Mouse (Mus musculus) right cerebral cortex, adult 18-20 months (tissue): ENCODE results near the gene Usp16.

Experiments
- DNase-seq: peaks from one replicate; pipeline ENCODE4 v3.0.0; 2022; ENCODE audit warnings: mixed read lengths

Usp16 gene

DNA sequence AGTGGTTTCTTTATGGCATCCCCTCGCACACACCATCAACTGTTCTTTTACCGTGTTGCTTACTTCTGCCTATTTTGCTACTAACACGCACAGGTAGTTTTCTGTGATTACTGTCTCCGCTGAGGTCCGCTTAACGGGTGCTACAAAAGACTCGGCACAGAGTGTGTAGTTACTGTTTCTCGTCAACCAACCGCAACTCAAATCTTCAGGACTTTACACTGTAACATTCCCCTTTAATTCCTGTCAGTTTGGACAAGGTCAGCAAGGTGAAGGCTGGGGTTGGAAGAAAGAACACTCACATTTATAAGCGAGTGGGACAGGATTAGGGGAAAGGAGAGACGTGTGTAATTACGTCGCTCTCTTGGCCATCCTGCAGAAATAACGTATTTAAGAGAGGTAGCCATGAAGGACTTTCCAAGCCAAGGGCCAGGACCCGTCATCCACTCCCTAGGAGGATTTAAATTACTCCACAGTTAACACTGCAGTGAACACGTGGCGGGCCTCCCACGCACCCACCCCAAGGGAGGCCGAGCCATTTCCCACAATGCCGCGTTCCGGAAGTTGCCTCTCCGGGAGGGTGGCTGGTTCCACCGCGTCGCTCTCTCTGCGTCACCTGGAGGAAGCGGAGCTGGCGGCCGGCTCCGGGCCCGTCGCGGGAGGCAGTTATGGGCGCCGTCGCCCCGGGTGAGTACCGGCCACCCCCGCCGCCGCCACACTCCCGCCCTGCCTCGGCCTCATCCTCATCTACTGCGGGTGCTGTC, at the start of gene Usp16:
Usp16 (plus strand) TSS at position 285 of the 761 bp plus-strand sequence.
- DNase-seq = peak; percentile 96

DNA sequence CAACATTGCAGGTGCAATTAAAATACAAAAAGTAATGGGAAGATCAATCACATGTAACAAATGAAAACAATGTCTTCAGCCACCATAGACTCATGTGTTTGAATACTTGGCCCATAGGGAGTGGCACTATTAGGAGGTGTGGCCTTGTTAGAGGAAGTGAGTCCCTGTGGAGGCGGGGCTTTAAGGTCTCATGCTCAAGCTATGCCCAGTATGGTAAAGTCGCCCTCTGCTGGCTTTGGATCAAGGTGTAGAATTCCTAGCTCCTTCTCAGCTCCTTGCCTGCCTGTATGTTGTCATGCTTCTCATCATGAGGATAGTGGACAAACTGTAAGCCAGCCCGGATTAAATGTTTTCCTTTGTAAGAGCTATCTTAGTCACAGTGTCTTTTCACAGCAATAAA, 49.5 kb upstream of the Usp16 start:
- no peak for DNase-seq

DNA sequence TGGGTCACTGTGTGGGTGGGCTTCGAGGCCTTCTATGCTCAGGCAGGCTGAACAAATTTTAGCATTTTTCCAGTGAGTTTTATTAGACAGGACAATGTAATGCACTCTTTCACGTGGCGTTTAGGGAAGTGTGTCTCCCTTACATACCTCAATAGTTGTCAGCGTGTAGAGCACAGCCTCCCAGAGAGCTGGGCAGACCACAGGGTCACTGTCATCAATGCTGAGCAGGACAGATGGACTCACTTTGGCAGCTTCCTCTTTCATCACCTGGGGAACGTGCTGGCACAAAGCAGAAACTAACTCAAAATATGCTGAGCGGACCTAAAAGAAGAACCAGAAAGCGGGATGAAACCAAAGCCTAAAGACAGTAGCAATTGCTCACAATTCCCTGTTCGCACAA, 33.8 kb upstream of the Usp16 start:
- DNase-seq = no peak

DNA sequence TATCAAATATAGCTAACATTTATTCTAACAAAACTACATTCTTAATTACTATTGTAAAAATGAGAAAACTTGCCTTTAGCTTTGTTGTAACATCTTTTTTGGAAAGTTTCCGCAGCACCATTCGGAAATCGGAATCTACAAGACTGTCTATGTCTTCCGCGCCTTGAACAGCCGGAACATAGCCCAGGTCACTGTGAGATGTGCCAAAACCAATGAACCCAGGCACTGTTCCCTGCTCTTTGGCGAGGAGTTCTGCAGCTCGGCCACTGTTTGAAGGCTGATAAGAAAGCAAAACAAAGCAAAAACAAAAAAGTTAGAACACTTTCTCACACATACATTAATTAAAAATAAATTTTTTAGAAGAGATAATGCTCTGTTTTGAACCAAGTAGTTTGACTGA, 27.0 kb upstream of the Usp16 start:
- DNase-seq = no peak

DNA sequence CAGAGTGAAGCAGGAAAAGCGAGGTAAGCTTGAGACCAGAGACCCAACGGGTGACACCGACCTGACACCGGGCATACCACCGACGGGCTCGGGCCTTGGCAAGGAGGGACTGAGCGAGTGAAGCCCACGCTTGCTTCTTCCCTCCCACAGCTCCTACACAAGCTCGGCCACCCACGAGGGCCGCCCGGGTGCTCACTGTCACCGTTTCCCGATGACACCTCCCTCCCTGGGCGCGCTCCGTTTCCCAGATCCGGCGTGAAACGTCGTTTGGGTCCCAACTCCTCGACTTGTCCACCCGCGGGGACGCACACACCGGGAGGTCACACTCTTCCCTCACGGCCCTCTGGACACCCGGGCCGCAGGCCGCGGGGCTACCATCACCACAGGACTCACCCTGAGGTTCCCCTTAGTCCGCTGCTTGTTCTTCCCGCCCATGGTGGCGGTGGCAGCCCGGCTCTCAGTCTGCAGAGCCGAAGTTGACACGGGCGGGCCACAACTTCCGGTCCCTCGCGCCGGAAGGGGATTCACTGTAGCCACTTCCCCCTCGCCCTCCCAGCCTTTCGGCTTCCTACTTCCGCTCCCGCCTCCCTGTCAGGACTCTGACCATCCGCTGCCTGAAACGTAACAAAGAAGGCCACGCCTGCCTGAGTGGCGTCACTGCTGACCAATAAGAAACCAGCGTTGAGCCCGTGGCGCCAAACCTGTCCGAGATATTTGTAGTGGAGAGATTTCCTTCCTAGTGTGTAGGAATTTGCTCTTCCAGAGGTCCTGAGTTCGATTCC, 22.3 kb upstream of the Usp16 start, which contains the start of gene Ltn1:
Ltn1 (minus strand) TSS at position 580 of the 782 bp plus-strand sequence.
- DNase-seq = peak; percentile 99

DNA sequence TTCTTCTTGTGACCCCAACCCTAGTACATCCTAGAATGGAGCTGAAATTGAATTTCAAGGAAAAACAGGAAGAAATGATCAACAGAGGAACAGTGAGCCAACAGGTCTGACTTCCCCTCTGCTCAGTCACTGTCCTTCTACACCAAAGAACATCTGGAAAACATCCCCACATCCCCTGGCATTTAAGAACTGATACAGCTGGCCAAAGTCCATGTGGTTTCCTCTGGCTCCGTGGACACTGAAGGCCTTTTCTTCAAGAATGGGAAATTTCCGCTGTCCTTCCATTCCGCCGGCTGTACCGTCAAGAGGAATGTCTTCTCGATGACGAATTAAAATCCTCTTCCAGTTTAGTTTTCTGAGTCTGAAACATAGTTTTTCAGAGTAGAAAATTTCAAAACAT, 20.2 kb upstream of the Usp16 start:
- DNase-seq = no peak

DNA sequence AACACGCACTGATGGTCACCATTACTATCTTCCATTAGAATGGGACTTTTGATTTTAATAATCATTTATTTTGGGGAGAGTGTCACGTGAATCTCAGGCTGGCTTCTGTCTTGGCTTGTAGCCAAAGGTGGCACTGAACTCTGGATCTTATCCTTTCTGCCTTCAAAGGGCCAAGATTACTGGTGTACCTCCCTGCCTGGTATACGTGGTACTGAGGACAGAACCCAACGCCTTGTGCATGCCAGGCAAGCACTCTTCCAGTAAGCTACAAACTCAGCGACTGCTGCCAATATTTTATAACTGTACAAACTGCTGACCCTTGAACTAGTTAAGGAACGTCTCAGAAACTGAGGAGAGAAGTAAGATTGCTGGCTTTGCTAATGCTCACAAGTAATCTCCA, 19.6 kb upstream of the Usp16 start:
- DNase-seq = no peak

DNA sequence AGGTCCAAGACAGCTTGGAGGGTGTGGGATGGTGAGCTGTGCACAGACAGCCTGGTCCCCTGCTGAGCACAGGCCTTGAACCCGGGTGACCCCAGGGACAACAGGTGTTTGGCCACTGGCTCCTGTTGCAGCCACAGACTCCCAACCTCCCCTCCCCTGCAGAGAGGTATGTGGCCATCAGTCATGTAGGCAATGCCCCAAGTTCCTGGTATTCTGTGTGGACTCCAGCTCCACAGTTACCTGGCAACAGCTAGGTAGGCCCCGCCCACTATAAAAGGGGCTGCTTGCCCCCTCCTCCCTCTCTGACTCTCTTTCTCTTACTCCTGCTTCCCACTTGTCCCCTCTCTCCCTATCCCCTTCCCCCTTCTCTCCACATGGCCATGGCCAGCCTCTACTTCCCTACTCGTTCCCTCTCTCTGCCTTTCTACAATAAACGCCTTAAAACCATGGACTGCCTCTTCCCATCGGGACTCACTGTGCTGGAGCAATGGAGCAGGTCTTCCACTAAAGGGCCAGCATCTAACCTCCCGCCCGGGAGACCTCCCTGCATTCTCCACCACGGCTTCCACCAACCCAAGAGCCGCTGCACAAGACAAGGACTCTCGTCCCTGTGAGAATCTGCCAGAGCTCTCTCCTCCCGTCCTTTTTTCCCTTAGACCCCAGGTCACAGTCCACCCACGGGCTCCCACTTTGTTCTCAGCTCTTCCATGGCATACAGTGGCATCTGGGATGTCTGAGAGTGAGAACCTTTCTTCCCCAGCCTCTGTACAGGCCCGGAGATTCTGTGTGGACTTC, 18.9 kb upstream of the Usp16 start:
- no peak for DNase-seq

DNA sequence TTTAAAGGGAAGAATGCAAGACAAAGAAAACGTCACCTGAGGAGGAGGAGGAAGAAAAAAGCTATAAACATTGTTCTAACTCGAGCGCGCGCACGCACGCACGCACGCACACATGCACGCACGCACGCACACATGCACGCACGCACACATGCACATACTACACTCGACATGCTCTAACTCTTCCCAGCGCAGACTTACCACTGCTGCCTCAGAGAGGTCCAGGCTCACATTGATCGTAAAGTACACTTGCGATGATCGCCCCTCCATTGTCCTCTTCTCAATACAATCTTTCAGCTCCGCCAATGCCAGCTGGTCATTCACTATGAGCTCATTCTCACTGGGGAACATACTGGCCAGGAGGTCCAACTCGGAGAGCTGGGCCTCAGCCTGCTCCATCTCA, 17.4 kb upstream of the Usp16 start:
- no peak for DNase-seq

DNA sequence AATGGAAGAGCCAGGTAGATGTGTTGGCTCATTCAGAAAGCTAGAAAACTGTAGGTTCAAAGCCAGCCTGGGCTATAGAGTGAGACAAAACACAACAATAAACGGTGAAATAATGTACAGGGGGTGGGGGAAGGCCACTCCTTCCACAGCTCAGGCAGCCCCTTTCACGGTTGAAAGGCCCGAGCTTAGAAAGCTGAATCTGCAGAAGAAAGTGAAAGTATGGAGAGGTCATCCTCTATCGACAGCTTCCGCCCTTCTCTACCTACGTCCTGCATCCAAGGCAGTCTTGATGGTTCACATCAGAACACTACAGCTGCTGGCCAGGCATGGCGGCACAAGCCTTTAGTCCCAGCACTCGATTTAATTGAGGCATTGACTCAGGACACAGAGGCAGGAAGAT, 15.8 kb upstream of the Usp16 start:
- no peak for DNase-seq

DNA sequence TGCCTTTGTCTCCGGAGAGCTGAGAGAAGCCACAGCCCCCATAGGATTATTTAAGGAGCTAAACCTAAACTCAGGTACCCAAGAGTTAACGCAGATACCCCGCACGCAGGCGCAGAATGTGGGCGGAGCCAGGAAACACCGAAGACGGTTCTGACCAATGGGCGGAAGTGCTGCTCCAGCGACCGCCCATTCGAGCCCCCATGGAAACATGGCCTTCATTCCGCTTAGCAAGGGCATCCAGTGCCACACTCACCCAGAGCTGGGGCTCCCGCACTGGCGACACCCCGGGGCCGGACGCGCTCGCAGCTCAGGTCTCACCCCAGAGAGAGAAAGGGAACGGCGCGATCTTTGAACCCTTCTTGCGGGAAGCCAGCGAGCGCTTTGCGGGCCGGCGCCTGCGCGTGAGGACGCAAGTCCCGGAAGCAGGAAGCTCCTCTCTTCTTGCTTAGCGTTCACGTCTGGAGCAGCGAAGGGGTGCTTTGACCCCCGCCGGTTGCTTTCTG, 14.3 kb upstream of the Usp16 start, which contains the start of gene Rwdd2b:
Rwdd2b (minus strand) TSS at position 390 of the 503 bp plus-strand sequence.
- peak; percentile 95 for DNase-seq

DNA sequence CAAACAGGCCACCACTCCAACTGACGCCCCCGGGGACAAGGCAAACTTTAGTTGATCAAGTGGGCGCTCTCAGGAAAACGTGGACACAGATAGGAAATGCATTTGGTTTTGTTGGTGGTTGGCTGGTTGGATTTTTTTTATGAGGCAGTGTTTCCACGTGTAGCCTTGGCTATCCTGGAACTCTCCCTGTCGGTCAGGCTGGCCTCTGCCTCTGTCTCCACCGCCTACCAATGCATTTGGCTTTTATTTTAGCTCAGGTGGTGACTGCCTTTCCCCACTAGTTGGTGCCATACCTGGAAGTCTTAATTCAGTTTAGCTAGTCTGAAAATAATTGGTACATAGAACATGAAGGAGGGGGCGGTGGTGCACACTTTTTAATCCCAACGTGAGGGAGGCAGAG, 13.4 kb upstream of the Usp16 start:
- DNase-seq = no peak

DNA sequence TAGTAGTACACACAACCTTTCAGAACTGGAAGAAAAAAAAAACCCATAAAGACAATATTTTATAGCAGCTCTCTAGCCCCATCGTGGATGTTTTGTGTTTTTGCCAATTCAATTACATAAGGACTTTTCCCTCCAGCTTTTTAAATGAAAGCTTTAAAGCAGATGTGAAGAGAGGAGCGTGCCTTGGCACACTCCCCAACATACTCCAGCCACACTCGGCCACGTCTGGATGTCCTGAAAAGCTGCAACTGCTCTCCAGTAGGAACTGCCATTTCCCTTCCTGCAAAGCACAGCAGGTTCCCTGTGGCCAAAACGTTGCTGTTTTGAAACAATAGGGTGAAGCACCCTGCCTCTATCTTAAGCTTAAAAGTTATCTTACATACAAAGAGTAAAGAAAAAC, 12.2 kb upstream of the Usp16 start:
- DNase-seq = no peak

DNA sequence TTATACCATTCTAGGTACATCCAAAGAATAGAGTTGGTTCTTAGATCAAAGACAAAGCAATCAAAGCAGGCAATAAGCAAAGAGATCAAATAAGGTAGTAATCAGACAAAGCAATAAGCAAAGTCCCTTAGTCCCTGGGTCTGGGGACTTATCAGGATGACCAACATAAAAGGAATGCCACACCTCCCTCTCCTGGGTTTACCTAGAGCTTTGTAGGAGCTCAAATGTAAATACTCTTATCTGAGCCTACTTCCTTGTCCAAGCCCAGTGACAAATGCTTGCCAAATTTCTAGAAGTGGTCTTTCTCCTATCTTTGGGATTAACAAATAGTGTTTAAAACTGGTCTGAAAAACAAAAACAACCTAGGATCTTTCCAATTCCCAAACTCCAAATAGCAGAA, 11.3 kb upstream of the Usp16 start:
- DNase-seq = no peak

DNA sequence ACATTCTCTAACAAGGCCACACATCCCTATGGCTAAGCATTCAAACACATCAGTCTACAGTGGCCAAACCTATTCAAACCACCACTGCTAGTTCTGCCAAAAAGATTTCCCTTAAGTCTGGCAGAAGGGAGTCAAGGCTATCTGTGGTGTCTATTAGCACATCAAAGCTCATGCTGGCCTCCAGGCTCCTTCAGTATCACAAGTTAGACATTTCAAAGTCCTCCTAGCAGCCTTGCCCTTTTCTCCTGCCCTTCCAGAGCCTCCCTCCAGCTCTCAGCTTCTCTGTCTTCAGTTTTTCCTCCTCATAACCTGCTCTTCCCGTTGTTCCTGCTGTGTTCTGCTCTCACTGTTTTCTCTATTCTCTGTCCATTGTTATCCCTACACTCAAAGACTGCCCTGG, 10.4 kb upstream of the Usp16 start:
- no peak for DNase-seq

DNA sequence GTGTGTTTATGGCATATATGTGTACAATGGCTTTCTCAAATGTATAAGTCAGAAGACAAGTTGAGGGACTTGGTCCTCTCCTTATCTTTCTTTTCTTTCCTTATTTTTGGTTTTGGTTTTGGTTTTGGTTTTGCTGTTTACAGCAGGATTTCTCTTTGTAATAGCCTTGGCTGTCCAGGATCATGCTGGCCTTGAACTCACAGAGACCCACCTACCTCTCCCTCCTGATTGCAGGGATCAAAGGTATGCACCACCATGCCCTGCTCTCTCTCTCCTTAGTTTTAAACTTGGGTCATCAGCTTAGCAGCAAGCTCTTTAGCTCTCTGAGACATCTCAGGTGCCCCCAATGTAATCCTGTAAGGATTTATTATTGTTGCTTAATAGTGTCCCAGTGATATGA, 9.4 kb upstream of the Usp16 start:
- DNase-seq = no peak

DNA sequence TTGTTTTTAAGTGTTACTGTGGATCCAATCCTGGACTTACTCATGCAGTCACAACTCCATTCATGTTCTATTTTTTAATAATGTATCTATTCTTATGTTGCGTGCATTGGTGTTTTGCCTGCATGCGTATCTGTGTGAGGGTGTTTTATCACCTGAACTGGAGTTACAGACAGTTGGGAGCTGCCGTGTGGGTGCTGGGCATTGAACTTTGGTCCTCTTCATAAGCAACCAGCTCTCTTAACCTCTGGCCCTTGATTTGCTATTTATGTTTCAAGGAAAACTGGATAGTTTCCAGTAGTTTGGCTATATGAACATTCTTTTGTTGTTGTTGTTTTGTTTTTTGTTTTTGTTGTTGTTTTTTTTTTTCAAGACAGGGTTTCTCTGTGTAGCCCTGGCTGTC, 9.0 kb upstream of the Usp16 start:
- DNase-seq = no peak

DNA sequence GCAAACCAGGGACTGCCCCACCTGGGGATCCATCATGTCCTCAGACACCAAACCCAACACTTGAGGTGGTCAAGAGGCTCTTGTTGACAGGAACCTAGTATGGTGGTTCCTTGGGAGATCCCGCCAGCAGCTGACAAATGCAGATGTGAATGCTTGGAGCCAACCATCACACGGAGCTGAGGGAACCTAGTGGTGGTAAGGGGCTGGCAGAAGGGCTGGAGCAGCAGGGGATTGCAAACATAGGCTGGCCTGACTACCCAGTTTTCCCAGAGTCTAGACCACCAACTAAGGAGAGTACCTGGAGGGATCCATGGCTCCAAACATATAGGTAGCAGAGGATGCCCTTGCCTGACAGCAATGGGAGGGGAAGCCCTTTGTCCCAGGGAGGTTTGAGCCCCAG, 1.3 kb upstream of the Usp16 start:
- no peak for DNase-seq

DNA sequence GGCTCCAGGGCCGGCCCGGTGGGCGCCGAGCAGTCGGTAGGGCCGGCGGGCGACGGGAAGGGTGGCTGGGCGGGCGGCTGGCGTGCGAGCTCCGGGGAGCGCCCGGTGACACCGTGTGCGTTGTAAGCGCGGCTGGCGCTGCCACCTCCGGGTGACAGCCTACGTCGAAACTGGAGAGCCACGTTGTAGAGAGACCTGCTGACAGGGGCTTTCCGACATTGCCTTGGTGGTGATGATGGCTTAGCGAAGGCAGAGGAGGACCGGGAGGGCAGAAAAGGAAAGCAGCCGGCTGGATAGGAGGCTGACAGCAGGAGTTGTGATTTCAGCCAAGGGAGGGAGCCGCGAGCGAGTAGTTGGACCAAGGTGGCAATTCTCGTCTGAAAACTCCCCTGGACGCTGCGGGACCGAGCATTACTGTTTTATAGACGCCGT, 693 bp downstream of the Usp16 start:
- DNase-seq = no peak

DNA sequence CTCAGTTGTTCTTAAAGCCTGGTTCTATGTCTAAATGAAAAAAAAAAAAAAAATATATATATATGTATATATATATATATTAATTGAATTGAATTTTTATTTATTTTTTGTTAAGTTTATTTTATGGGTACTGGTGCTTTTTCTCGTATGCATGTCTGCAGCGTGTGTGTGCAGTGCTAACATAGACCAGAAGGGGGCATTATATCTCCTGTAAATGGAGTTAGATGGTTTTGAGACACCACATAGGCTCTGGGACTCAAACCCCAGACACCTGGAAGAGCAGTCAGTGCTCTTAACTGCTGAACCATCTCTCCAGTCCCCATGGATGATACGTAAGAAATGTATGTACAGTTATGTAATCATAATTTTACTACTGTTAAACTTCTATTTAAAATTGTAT, 4.2 kb downstream of the Usp16 start:
- no peak for DNase-seq

DNA sequence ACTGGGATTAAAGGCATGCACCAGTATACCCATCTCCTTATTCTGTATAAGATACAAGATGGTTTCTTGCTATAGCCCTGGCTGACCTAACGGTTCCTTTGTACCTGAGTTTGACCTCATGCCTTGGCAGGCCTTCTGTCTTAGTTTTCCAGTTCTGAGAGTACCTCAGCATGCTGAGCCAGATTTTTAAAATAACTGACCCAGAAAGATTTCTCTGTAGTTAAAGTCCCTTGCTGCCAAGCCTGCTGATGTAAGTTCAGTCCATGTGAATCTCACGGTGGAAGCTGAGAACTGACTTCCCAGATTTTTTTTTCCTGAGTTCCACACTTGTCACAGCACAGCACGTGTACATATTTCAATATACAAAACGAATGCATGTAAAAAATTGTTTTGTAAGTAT, 16.1 kb downstream of the Usp16 start:
- DNase-seq = no peak

DNA sequence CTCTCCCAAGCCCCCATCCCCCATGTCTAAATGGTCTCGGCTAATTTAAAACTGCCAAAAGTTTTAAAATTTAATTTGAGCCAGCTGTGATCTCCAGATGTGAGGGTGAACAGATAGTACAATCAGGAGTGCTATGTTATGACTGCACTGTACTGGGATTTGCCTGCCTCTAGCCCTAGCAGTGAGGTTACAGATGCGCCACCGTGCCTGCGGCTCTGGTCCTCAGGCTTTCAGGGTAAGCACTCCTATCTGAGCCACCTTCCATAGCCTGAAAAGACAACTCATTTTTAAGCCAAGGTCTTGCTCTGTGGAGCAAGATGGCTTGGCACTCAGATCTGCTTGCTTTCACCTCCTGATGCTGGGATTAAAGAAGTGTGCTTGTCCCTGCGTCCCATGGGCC, 29.9 kb downstream of the Usp16 start:
- DNase-seq = no peak

DNA sequence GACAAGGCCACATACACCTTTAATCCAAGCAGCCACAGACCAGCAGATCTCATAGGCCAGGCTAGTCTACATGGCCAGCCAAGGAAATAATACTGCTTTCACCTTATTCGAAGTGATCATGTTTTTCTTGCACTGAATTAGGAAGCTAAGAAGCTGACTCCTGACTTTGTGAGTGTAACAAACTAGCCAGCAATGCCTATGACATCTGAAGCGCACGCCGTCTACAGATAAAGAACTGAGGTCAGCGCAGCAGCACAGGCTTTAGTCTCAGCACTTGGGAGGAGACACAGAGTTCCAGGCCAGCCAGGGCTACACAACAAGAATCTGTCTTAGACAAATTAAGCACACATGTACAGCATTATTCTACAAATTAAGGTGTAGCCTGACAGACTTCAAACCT, 32.2 kb downstream of the Usp16 start:
- no peak for DNase-seq
